Mouse (Mus musculus): ENCODE results near the gene Vnn3.

The Vnn3 gene

GRCm38 (mm10) chr10:23851228-23851912, at the start of gene Vnn3:
Gene Vnn3 (plus strand): TSS chr10:23851462.
- no peak for DNase-seq (ENCODE audit: low spot score)

GRCm38 (mm10) chr10:23802911-23803310, 48.4 kb upstream of the Vnn3 start:
- no peak for DNase-seq (ENCODE audit: low spot score)

GRCm38 (mm10) chr10:23804665-23805064, 46.6 kb upstream of the Vnn3 start:
- no peak for DNase-seq (ENCODE audit: low spot score)

GRCm38 (mm10) chr10:23806201-23806600, 45.1 kb upstream of the Vnn3 start:
- DNase-seq (ENCODE audit: low spot score) = no peak

GRCm38 (mm10) chr10:23811635-23812437, 39.4 kb upstream of the Vnn3 start:
- DNase-seq (ENCODE audit: low spot score) = peak; percentile 21

GRCm38 (mm10) chr10:23812438-23812759, 38.9 kb upstream of the Vnn3 start:
- no peak for DNase-seq (ENCODE audit: low spot score)

- DNase-seq (ENCODE audit: low spot score) = no peak
Measured at GRCm38 (mm10) chr10:23812852-23813766, 38.2 kb upstream of the Vnn3 start.

GRCm38 (mm10) chr10:23815168-23815567, 36.1 kb upstream of the Vnn3 start:
- peak; percentile 34 for DNase-seq (ENCODE audit: low spot score)

- DNase-seq (ENCODE audit: low spot score) = no peak
Measured at GRCm38 (mm10) chr10:23816241-23816640, 35.0 kb upstream of the Vnn3 start.

GRCm38 (mm10) chr10:23826516-23826915, 24.7 kb upstream of the Vnn3 start:
- DNase-seq (ENCODE audit: low spot score) = no peak

GRCm38 (mm10) chr10:23836003-23836964, 15.0 kb upstream of the Vnn3 start:
- DNase-seq (ENCODE audit: low spot score) = no peak

GRCm38 (mm10) chr10:23837115-23837514, 14.1 kb upstream of the Vnn3 start:
- no peak for DNase-seq (ENCODE audit: low spot score)

- DNase-seq (ENCODE audit: low spot score) = no peak
Measured at GRCm38 (mm10) chr10:23838910-23839309, 12.4 kb upstream of the Vnn3 start.

- no peak for DNase-seq (ENCODE audit: low spot score)
Measured at GRCm38 (mm10) chr10:23839368-23839767, 11.9 kb upstream of the Vnn3 start.

- no peak for DNase-seq (ENCODE audit: low spot score)
Measured at GRCm38 (mm10) chr10:23840496-23840895, 10.8 kb upstream of the Vnn3 start.

GRCm38 (mm10) chr10:23852096-23852495, 834 bp downstream of the Vnn3 start:
- no peak for DNase-seq (ENCODE audit: low spot score)

- no peak for DNase-seq (ENCODE audit: low spot score)
Measured at GRCm38 (mm10) chr10:23864362-23865312, 13.4 kb downstream of the Vnn3 start.

GRCm38 (mm10) chr10:23880695-23881094, 29.4 kb downstream of the Vnn3 start:
- DNase-seq (ENCODE audit: low spot score) = no peak

- DNase-seq (ENCODE audit: low spot score) = no peak
Measured at GRCm38 (mm10) chr10:23884910-23885309, 33.6 kb downstream of the Vnn3 start.

GRCm38 (mm10) chr10:23886060-23886459, 34.8 kb downstream of the Vnn3 start:
- no peak for DNase-seq (ENCODE audit: low spot score)
